Mouse (Mus musculus) thymus, postnatal 10 days (tissue): Measurements from ENCODE around the gene Col5a2.
"Not testable (repeated sequence)": the region's sequence is repeated elsewhere in the genome, so short reads cannot be mapped to it uniquely, and the experiment has no call there.

Source experiments
- DNase-seq, 2 experiments: peaks; one replicate each; pipeline ENCODE4 v3.0.0; 2021; ENCODE audit warnings: low spot score in 2 of 2

The Col5a2 gene

DNA sequence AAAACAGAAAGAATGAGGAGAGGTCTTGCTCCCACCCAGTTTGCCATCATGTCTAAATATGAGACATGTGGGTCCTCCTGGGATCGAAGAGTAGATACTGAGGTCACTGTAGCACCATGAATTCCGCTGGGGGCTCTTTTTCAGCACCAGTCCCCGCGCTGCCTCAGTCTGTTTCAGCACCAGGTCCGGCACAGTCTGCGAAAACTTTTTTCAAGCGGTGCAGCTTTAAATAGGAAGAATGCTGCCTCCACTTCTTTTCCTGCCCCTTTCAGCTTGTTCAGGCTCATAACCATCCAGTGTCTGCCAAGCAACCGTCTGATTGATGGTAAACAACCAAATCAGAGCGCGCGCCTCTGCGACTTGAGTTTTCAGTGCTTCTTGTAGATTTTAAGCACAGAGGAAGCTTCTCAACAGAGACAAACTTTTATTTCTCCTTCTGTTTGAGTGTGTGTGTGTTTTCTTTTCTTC lies at the start of gene Col5a2:
Gene Col5a2 (minus strand): TSS at position 418 of the 468 bp plus-strand sequence.
- no peak for DNase-seq

- DNase-seq, result no peak
Observed at GRCm38 (mm10) chr1:45550531-45550930, 47.4 kb upstream of the Col5a2 start.

DNA sequence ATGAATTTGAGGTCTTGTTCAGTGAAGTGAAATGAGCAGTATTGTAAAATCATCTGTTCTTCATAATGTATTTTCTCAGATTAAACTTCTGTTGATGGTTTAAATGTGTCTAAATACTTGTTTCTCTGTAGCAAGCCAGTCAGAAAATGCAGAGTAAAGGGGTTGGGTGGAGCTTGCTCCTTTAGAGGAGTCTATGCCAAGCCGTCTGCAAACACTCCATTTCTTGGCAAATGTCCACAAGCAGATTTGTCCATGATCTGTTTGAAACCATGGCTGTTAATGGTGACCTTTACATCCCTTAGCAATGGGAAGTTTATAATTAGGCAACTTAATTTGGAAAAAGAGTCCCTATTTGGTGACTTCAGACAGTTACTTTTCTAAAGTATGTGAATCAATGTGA lies 38.8 kb upstream of the Col5a2 start:
- DNase-seq, result no peak

DNA sequence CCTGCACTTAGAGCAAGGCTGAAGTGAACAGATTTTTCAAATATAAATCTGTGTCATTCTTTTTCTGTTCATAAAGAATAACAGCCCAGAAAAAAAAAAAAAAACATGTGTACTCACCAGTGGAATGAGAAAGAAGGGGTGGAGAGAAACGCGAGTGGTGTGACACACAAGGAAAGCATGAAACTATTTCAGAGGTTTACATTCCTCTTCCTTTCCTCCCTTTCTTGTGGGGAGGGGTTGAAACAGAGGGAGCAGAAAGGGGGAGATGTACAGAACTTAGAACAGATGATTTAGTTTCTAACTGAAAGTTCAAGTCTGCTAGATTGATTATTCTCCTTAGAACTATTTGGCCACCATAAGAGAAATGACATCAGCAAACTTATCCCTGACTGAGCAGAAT lies 38.1 kb upstream of the Col5a2 start:
- DNase-seq, result no peak

GRCm38 (mm10) chr1:45531486-45531885 lies 28.4 kb upstream of the Col5a2 start:
- no peak for DNase-seq

DNA sequence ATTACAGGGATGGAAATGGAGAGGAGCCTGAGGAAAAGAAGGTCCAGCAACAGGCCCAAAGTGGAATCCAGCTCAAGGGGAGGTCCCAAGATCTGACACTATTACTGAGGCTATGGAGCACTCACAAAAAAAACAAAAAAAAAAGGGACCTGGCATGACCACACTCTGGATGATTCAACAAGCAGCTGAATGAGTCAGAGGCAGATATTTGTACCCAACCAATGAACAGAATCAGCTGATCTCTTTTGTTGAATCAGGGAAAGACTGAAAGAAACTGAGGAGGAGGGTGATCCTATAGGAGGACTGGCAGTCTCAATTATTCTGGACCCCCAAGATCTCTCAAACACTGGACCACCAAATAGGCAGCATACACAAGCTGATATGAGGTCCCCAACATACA lies 24.4 kb upstream of the Col5a2 start:
- not testable (repeated sequence) for DNase-seq

DNA sequence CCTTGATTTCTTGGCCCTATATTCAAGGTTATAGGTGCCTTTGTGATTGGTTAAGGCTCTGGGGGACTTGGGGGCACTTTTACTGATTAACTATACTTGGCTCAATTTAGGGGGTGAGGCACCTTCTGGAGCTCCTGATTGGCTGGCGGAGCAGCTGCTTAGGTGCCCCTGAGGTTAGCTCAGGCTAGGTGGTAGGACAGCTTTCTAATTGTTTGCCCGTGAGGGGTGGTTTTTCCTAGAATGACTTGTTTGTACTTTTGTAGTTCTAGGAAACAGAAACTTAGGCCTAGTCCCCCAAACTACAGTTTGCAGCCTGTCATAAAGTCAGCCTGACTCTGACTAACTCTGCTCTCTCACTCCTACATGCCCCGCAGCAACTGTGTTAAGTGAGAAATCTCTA lies 20.5 kb upstream of the Col5a2 start:
- no peak for DNase-seq

DNA sequence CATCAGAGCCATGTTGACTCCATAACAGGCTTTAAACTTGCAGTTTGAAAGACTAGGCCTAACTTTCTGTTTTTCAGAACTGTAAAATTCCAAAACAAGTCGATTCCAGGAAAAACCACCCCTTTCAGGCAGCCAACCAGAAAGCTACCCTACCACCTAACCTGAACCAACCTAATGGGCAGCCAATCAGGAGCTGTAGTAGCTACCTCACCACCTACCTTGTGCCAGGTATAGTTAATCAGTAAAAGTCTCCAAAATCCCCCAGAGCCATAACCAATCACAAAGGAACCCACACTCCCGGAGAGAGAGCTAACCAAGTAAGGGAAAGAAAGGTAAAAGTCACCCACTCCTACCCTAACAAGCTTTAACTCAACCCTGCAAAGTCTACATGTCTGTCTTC lies 18.4 kb upstream of the Col5a2 start:
- no peak for DNase-seq

- no peak for DNase-seq
Observed at GRCm38 (mm10) chr1:45502241-45502741, 791 bp downstream of the Col5a2 start.

DNA sequence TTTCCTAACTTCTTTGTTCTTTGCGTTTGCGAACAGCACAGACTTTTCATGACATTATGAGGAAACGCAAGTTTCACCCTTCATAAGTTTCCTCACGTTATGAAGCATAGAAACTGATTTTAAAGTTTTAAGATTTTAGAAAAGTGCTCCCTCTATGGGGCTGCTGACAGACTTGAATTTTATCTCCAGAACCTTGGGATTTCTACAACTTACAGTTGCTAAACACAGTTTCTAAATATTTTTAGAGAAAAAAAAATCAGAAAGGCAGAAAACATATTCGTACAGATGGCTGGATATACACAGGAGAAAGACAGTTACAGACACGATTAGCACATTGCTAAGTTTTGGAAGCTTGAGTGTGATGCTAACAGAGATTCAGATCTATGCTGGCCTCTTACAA lies 1.6 kb downstream of the Col5a2 start:
- no peak for DNase-seq

GRCm38 (mm10) chr1:45500456-45500855 lies 2.6 kb downstream of the Col5a2 start:
- DNase-seq, result no peak

- DNase-seq, result no peak
Observed at GRCm38 (mm10) chr1:45495025-45495424, 8.1 kb downstream of the Col5a2 start.

DNA sequence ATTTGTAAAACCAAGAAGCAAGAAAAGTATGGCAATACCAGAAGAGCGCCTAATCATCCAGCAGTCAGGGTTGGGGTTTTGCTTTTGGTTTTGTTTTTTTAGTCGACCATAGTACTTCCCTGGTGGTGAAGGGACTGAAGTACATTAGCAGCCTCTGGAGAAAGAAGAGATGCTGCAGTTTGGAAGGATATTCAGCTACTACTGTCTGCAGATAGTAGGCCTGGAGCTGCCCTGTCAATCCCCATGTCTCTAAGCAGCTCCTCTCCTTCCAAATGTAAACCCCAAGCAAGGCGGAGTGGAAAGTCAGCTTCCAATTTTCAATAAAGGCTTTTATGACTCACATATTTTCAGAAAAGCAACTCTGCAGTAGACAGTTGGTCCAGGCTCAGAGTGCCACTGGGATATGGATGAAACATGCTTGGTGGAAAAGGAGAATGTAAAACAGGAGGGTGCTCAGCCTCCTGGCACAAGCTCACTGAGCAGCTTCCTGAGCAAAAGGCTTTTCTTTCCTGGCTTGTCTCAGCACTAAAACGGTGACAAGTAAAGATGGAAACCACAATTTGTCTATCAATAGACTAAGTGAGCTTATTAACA lies 10.9 kb downstream of the Col5a2 start:
- DNase-seq, result no peak

DNA sequence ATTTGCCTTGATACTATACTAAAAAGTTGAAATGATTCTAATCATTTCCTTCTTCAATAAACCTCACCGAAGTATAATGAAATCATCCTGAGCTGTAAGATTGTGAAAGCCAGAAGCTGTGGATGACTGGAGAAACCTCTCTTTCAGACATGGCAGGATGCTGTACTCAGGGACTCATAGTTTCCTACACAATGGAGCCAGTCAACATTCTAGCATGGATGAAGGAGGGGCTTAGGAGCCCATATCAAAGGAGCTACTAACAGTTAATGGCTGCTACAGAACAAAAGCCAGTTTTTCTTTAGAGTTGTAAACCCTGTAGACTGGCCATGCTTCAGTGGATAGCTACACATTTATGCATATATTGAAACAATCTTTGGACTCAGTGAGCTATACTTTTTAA lies 12.6 kb downstream of the Col5a2 start:
- no peak for DNase-seq

GRCm38 (mm10) chr1:45488291-45488690 lies 14.8 kb downstream of the Col5a2 start:
- no peak for DNase-seq

- no peak for DNase-seq
Observed at GRCm38 (mm10) chr1:45483001-45483400, 20.1 kb downstream of the Col5a2 start.

DNA sequence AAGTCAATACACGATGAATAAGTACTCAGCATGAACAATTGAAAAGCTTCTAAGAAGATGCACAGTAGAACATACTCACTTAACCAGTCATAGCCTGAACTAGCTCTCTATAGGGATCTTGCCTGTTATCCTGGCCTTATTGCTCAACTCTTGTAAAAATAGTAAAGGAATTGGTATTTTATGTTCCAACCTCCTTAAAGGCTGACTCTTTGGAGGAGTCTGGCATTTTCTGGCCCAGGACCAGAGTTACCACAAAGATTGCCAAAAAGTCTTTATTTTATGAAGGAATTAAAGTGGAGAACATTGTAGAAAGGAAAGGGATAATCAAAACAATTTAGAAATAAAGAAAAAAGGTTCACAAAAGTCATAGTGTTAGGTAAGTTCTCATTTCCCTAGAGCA lies 21.2 kb downstream of the Col5a2 start:
- no peak for DNase-seq

DNA sequence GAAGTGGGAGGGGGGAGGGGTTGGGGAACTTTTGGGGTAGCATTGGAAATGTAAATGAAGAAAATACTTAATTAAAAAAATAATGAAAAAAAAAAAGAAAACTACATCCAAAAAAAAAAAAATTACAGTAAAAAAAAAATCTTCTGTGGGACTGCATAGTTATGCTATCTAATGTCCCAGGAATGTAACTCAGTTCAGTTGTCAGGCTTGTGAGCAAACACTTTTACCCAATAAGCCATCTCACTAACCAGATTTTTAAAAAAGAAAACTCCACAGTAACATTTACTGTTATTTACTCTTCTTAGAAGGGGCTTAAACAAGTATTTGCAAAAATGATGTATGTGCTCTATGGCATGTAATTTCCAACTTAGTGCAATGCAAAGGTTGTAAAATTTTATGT lies 24.0 kb downstream of the Col5a2 start:
- DNase-seq, result no peak

- DNase-seq, result no peak
Observed at GRCm38 (mm10) chr1:45472751-45473150, 30.3 kb downstream of the Col5a2 start.

- no peak for DNase-seq
Observed at GRCm38 (mm10) chr1:45460767-45461166, 42.3 kb downstream of the Col5a2 start.

DNA sequence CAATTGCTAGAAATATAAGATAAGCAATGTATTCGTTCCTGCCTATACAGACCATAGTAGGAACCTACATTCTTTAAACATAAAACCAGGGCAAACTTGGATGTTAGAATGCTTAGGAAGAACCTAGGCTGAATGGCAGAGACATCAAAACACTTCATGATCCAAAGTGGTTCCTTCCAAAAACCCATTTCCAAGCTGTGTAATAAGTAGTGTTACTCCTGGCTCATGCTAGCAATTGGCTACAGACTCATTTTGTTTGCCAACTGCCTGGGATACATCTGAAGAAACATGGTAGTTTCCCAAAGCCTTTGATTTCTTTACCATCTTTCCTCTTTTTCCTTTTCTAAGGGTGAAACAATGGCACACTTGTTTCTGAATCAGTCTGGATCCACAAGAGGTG lies 47.3 kb downstream of the Col5a2 start:
- DNase-seq, result no peak

DNA sequence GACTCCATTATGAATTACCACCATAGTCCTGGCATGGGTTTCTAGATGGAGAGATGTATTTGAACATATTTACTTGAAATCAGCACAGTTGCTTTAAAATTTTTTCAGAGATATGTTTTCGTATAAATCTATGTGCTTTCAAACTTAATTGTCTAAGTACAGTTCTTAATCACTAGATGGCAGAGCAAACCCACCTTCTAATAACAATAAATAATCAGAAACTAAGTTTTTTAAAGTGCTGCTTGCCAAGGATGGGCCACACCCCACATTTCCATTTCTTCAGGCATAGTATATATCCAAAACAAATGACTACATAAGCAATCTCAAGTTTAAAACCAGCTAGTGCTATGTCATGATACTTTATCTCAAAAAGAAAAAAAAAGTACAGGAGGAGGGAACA lies 54.2 kb downstream of the Col5a2 start:
- DNase-seq, result no peak

GRCm38 (mm10) chr1:45431922-45432321 lies 71.2 kb downstream of the Col5a2 start:
- peak in 1 of 2 experiments; percentile 3 for DNase-seq

DNA sequence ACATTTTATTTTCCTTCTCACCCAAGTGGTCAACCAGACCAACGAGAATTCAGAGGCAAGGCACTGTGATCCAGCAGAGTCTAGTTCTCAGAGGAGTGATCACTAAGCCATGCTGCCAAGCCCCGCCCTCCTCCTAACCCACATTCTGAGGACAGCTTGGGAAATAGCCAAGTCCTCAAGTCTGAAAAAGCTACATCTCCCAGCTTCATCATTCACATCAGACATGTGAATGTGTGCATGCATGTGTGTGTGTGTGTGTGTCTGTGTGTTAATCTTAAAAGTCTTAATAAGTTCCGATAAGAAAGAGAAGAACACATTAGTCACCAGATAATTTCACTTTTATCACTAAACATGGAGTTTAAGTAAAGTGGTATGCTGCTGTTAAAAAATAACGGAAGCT lies 72.6 kb downstream of the Col5a2 start:
- no peak for DNase-seq
